Mouse (Mus musculus) granulocyte monocyte progenitor cell, adult 5-6 weeks (primary cell): ENCODE measurements around the gene Fam98a. TPM values are rescaled to one million over a fixed set of nuclear protein-coding genes. Genes with fewer than 3 reads are reported as not detected.

ENCODE experiments used
- ATAC-seq: replicated peaks from 2 replicates; pipeline ENCODE4 v1.8.0; 2016; ENCODE audit warnings: mild to moderate bottlenecking, moderate TSS enrichment, inconsistent platforms; ENCODE audit not compliant: poor library complexity, severe bottlenecking
- total RNA-seq, 2 experiments: library from RNA; stranded (forward) in 1 of 2; stranded (reverse) in 1 of 2; fragments of 200-712, 200-1000 nt in 1 of 2; fragments of >200 nt in 1 of 2; fragmentation: Nextera tagmentation in 1 of 2; gene quantifications; 2 replicates each; pipeline ENCODE4 v1.2.3; 2014 to 2017

Gene Fam98a
- total RNA-seq (2014; fragmentation: Nextera tagmentation) (30.1 and 33.6 TPM in 2 replicates), total RNA-seq (2017) (24.4 and 29.9 TPM in 2 replicates)

GRCm38 (mm10) chr17:75551512-75552400 is at the start of gene Fam98a:
Gene Fam98a, minus strand, starts transcription at chr17:75551946.
- peak; percentile 93 for ATAC-seq

GRCm38 (mm10) chr17:75598652-75599051 is 46.9 kb upstream of the Fam98a start:
- no peak for ATAC-seq

- ATAC-seq, result no peak
Measured at GRCm38 (mm10) chr17:75582738-75583137, 31.0 kb upstream of the Fam98a start.

GRCm38 (mm10) chr17:75575608-75576007 is 23.9 kb upstream of the Fam98a start:
- ATAC-seq, result no peak

GRCm38 (mm10) chr17:75558041-75558440 is 6.3 kb upstream of the Fam98a start:
- no peak; the same call in 1 of the 2 replicates for ATAC-seq

- ATAC-seq, result no peak
Measured at GRCm38 (mm10) chr17:75557031-75557430, 5.3 kb upstream of the Fam98a start.

- no peak for ATAC-seq
Measured at GRCm38 (mm10) chr17:75550771-75551413, 854 bp downstream of the Fam98a start.

GRCm38 (mm10) chr17:75544262-75544661 is 7.5 kb downstream of the Fam98a start:
- ATAC-seq, result no peak

- no peak for ATAC-seq
Measured at GRCm38 (mm10) chr17:75543434-75543833, 8.3 kb downstream of the Fam98a start.

- no peak for ATAC-seq
Measured at GRCm38 (mm10) chr17:75539841-75540240, 11.9 kb downstream of the Fam98a start.

GRCm38 (mm10) chr17:75539130-75539529 is 12.6 kb downstream of the Fam98a start:
- no peak for ATAC-seq

GRCm38 (mm10) chr17:75538431-75538830 is 13.3 kb downstream of the Fam98a start:
- ATAC-seq, result no peak

GRCm38 (mm10) chr17:75537050-75537445 is 14.7 kb downstream of the Fam98a start:
- ATAC-seq, result peak; percentile 16; the same call in 1 of the 2 replicates

GRCm38 (mm10) chr17:75536396-75537049 is 15.2 kb downstream of the Fam98a start:
- ATAC-seq, result peak; percentile 98

- no peak for ATAC-seq
Measured at GRCm38 (mm10) chr17:75535612-75536011, 16.1 kb downstream of the Fam98a start.

GRCm38 (mm10) chr17:75534314-75535020 is 17.3 kb downstream of the Fam98a start:
- ATAC-seq, result no peak

GRCm38 (mm10) chr17:75532469-75532986 is 19.2 kb downstream of the Fam98a start:
- ATAC-seq, result no peak

- ATAC-seq, result no peak
Measured at GRCm38 (mm10) chr17:75529222-75529935, 22.4 kb downstream of the Fam98a start.

- no peak for ATAC-seq
Measured at GRCm38 (mm10) chr17:75526411-75526810, 25.3 kb downstream of the Fam98a start.
